Mouse (Mus musculus): Measurements from ENCODE around the gene Rcc1l.

The Rcc1l gene

GRCm38 (mm10) chr5:134170167-134170566 lies 6.4 kb downstream of the Rcc1l start:
- DNase-seq (ENCODE audit: low spot score in 2 of 2) = no peak

- no peak for DNase-seq (ENCODE audit: low spot score in 2 of 2)
Observed at GRCm38 (mm10) chr5:134169231-134169630, 7.3 kb downstream of the Rcc1l start.

- no peak for DNase-seq (ENCODE audit: low spot score in 2 of 2)
Observed at GRCm38 (mm10) chr5:134168033-134168432, 8.5 kb downstream of the Rcc1l start.

- no peak for DNase-seq (ENCODE audit: low spot score in 2 of 2)
Observed at GRCm38 (mm10) chr5:134166642-134167041, 9.9 kb downstream of the Rcc1l start.

- no peak for DNase-seq (ENCODE audit: low spot score in 2 of 2)
Observed at GRCm38 (mm10) chr5:134164688-134165087, 11.9 kb downstream of the Rcc1l start.

- DNase-seq (ENCODE audit: low spot score in 2 of 2) = no peak
Observed at GRCm38 (mm10) chr5:134155916-134156466, 20.6 kb downstream of the Rcc1l start.

- no peak for DNase-seq (ENCODE audit: low spot score in 2 of 2)
Observed at GRCm38 (mm10) chr5:134151895-134152294, 24.7 kb downstream of the Rcc1l start.

- DNase-seq (ENCODE audit: low spot score in 2 of 2) = no peak
Observed at GRCm38 (mm10) chr5:134148153-134148552, 28.4 kb downstream of the Rcc1l start.

GRCm38 (mm10) chr5:134147194-134147753 lies 29.3 kb downstream of the Rcc1l start:
- no peak for DNase-seq (ENCODE audit: low spot score in 2 of 2)

GRCm38 (mm10) chr5:134144986-134145385 lies 31.6 kb downstream of the Rcc1l start:
- DNase-seq (ENCODE audit: low spot score in 2 of 2) = no peak

- DNase-seq (ENCODE audit: low spot score in 2 of 2) = no peak
Observed at GRCm38 (mm10) chr5:134142381-134142780, 34.2 kb downstream of the Rcc1l start.

GRCm38 (mm10) chr5:134141236-134141635 lies 35.3 kb downstream of the Rcc1l start:
- DNase-seq (ENCODE audit: low spot score in 2 of 2) = no peak

GRCm38 (mm10) chr5:134139429-134139828 lies 37.1 kb downstream of the Rcc1l start:
- DNase-seq (ENCODE audit: low spot score in 2 of 2) = no peak

- DNase-seq (ENCODE audit: low spot score in 2 of 2) = no peak
Observed at GRCm38 (mm10) chr5:134137933-134138332, 38.6 kb downstream of the Rcc1l start.

- no peak for DNase-seq (ENCODE audit: low spot score in 2 of 2)
Observed at GRCm38 (mm10) chr5:134136022-134136421, 40.6 kb downstream of the Rcc1l start.

GRCm38 (mm10) chr5:134131586-134131985 lies 45.0 kb downstream of the Rcc1l start:
- DNase-seq (ENCODE audit: low spot score in 2 of 2) = no peak

- DNase-seq (ENCODE audit: low spot score in 2 of 2) = no peak
Observed at GRCm38 (mm10) chr5:134126232-134126631, 50.3 kb downstream of the Rcc1l start.

GRCm38 (mm10) chr5:134123846-134124245 lies 52.7 kb downstream of the Rcc1l start:
- DNase-seq (ENCODE audit: low spot score in 2 of 2) = no peak

- no peak for DNase-seq (ENCODE audit: low spot score in 2 of 2)
Observed at GRCm38 (mm10) chr5:134121893-134122259, 54.7 kb downstream of the Rcc1l start.

GRCm38 (mm10) chr5:134121138-134121892 lies 55.3 kb downstream of the Rcc1l start:
- no peak for DNase-seq (ENCODE audit: low spot score in 2 of 2)

GRCm38 (mm10) chr5:134120135-134120534 lies 56.4 kb downstream of the Rcc1l start:
- DNase-seq (ENCODE audit: low spot score in 2 of 2) = no peak

GRCm38 (mm10) chr5:134119481-134120120 lies 57.0 kb downstream of the Rcc1l start:
- peak in 1 of 2 experiments; percentile 30 for DNase-seq (ENCODE audit: low spot score in 2 of 2)

Data from urinary bladder, postnatal 4 days (tissue).